11 mouse cellular contexts compared by ENCODE assay signal in the genomic region with DNA sequence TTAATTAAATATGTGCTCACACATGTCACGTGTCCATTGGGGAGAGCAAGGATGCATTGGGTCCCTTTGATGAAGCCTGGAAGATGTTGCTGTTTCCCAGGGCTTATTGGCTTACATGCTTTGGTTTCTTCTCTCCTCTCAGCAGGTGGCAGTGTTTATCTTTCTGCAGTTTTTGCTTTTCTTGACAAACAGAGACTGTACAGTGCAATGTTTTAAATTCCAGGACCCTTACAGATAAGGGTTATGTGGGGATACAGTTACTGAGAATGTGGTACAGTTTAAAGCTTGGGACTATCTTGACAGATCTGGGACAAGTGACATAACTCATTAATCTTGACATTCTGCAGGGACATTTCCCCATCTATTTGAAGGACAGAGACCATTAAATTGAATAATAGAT. TPM values are rescaled to one million over a fixed set of nuclear protein-coding genes. Genes with fewer than 3 reads are reported as not detected.
DNase-seq lines count a peak whose midpoint lies in the region; ATAC-seq and TF ChIP-seq lines count a peak whose summit lies in the region.
"Had no signal": no experiment of that assay in that cellular context is flagged by ENCODE, and none has a peak within 500 bp of the region (broad histone marks: within the 10 kb centered on the region; RNA-seq: fewer than 3 reads in every experiment).

No protein-coding gene starts in this region.

- no peaks in the 10 kb centered on the region for H3K9me3 ChIP-seq in kidney, postnatal 0 days (replicated peaks; ENCODE audit: low read length)
- no peaks in the 10 kb centered on the region for H3K9me3 ChIP-seq in kidney, embryonic 15.5 days (replicated peaks)
- no peaks in the 10 kb centered on the region for H3K9me3 ChIP-seq in forebrain, embryonic 16.5 days (ENCODE audit: control insufficient read depth, low read length)
- H3K9me3 ChIP-seq in liver, embryonic 11.5 days (ENCODE audit: control insufficient read depth, low read length): no peaks in the 10 kb centered on the region
- H3K9me3 ChIP-seq: neural tube, embryonic 13.5 days had no signal

- ATAC-seq in kidney, postnatal 0 days (replicated peaks; ENCODE audit: low FRiP score, low read depth): no peak
- no peak for ATAC-seq in kidney, embryonic 15.5 days (replicated peaks; ENCODE audit: low FRiP score)
- ATAC-seq in forebrain, embryonic 16.5 days: 0 out of 2 replicates have a peak, but pooled peaks have one; percentile 40
- no peak for ATAC-seq in liver, embryonic 11.5 days (replicated peaks; ENCODE audit: low FRiP score)
- ATAC-seq: liver, postnatal 0 days had no signal

- H3K36me3 ChIP-seq in kidney, postnatal 0 days (ENCODE audit: insufficient read depth, low read length): no peaks in the 10 kb centered on the region
- H3K36me3 ChIP-seq in kidney, embryonic 15.5 days: no peaks in the 10 kb centered on the region
- no peaks in the 10 kb centered on the region for H3K36me3 ChIP-seq in forebrain, embryonic 16.5 days (ENCODE audit: control insufficient read depth, insufficient read depth)
- H3K36me3 ChIP-seq in liver, embryonic 11.5 days (ENCODE audit: control insufficient read depth, insufficient read depth, low read length): no peaks in the 10 kb centered on the region
- H3K36me3 ChIP-seq: neural tube, embryonic 13.5 days had no signal

- 32% methylated on average over 1 of the region's 1 CpGs for WGBS in kidney, postnatal 0 days
- 50% methylated on average over 1 of the region's 1 CpGs for WGBS in kidney, embryonic 15.5 days
- WGBS in forebrain, embryonic 16.5 days: 64% methylated on average over 1 of the region's 1 CpGs
- 39% methylated on average over 1 of the region's 1 CpGs for WGBS in liver, embryonic 11.5 days

- H3K4me1 ChIP-seq in kidney, postnatal 0 days (replicated peaks; ENCODE audit: insufficient read depth, low read length): no peaks in the 10 kb centered on the region
- no peaks in the 10 kb centered on the region for H3K4me1 ChIP-seq in kidney, embryonic 15.5 days
- no peaks in the 10 kb centered on the region; the same call in 1 of the 2 replicates for H3K4me1 ChIP-seq in forebrain, embryonic 16.5 days (replicated peaks; ENCODE audit: control insufficient read depth, insufficient read depth, low read length)
- no peaks in the 10 kb centered on the region for H3K4me1 ChIP-seq in liver, embryonic 11.5 days (replicated peaks; ENCODE audit: control insufficient read depth, insufficient read depth, low read length)
- H3K4me1 ChIP-seq: neural tube, embryonic 13.5 days had no signal

- TF ChIP-seq CTCF in kidney, postnatal 0 days (IDR thresholded peaks at IDR 0.05; ENCODE audit: low read depth): peak; percentile 67

- no peaks in the 10 kb centered on the region for H3K27me3 ChIP-seq in kidney, postnatal 0 days (ENCODE audit: insufficient read depth, low read length)
- no peaks in the 10 kb centered on the region for H3K27me3 ChIP-seq in kidney, embryonic 15.5 days
- no peaks in the 10 kb centered on the region for H3K27me3 ChIP-seq in forebrain, embryonic 16.5 days (replicated peaks; ENCODE audit: control insufficient read depth, insufficient read depth, low read length)
- H3K27me3 ChIP-seq in liver, embryonic 11.5 days (replicated peaks; ENCODE audit: control insufficient read depth, insufficient read depth, low read length): no peaks in the 10 kb centered on the region
- H3K27me3 ChIP-seq: neural tube, embryonic 13.5 days had no signal

- H3K9ac ChIP-seq in kidney, postnatal 0 days (ENCODE audit: low read depth, low read length): no peak overlapping the region
- no peak overlapping the region for H3K9ac ChIP-seq in kidney, embryonic 15.5 days
- H3K9ac ChIP-seq in forebrain, embryonic 16.5 days (replicated peaks; ENCODE audit: low read depth, low read length): no peak overlapping the region
- H3K9ac ChIP-seq in liver, embryonic 11.5 days (ENCODE audit: low read depth, low read length): no peak overlapping the region
- H3K9ac ChIP-seq: liver, postnatal 0 days; neural tube, embryonic 13.5 days had no signal

- peak; percentile 26 for DNase-seq in embryo, embryonic 10 days (ENCODE audit: low spot score)
- DNase-seq in embryo, embryonic 9.5 days (ENCODE audit: extremely low spot score): no peak
- DNase-seq in kidney, postnatal 0 days (ENCODE audit: low spot score): peak; percentile 38
- peak; percentile 3 for DNase-seq in 416B (ENCODE audit: low read depth)
- DNase-seq in c-Kit-positive CD71-positive TER-119-positive erythroid progenitor cells, embryonic 14.5 days (ENCODE audit: low spot score): no peak
- DNase-seq in liver, embryonic 11.5 days (ENCODE audit: low spot score): no peak
- DNase-seq: liver, postnatal 0 days had no signal

- H3K4me3 ChIP-seq in kidney, postnatal 0 days (replicated peaks; ENCODE audit: low read depth, low read length): no peak overlapping the region
- H3K4me3 ChIP-seq in kidney, embryonic 15.5 days (replicated peaks): no peak overlapping the region
- H3K4me3 ChIP-seq in forebrain, embryonic 16.5 days (replicated peaks; ENCODE audit: low read length): no peak overlapping the region
- no peak overlapping the region for H3K4me3 ChIP-seq in liver, embryonic 11.5 days (ENCODE audit: low read depth, low read length)
- H3K4me3 ChIP-seq: neural tube, embryonic 13.5 days had no signal

- no peak overlapping the region for H3K4me2 ChIP-seq in kidney, postnatal 0 days (ENCODE audit: low read length)
- no peak overlapping the region for H3K4me2 ChIP-seq in kidney, embryonic 15.5 days
- no peak overlapping the region for H3K4me2 ChIP-seq in forebrain, embryonic 16.5 days (ENCODE audit: low read length)
- H3K4me2 ChIP-seq in liver, embryonic 11.5 days: no peak overlapping the region
- H3K4me2 ChIP-seq: neural tube, embryonic 13.5 days had no signal

- no peak overlapping the region for H3K27ac ChIP-seq in kidney, postnatal 0 days
- H3K27ac ChIP-seq in kidney, embryonic 15.5 days: no peak overlapping the region
- no peak overlapping the region for H3K27ac ChIP-seq in forebrain, embryonic 16.5 days (ENCODE audit: low read length)
- H3K27ac ChIP-seq in liver, embryonic 11.5 days (ENCODE audit: low read depth, low read length): no peak overlapping the region
- H3K27ac ChIP-seq: neural tube, embryonic 13.5 days had no signal

RNA-seq across cellular contexts. Expression of gene Daw1, which starts 58.7 kb away (rescaled TPM):
- 0.38 and 0.55 TPM in 2 replicates for polyA plus RNA-seq in kidney, postnatal 0 days (2015; fragmentation: Nextera tagmentation; extraction: Ambion mirVana)
- polyA plus RNA-seq in kidney, embryonic 15.5 days (2015; fragmentation: Nextera tagmentation; extraction: Ambion mirVana): 0.33 and 0.38 TPM in 2 replicates
- polyA plus RNA-seq in forebrain, embryonic 16.5 days (2015; fragmentation: Nextera tagmentation; extraction: Ambion mirVana): 0.82 and 0.89 TPM in 2 replicates
- not detected in 2 replicates for polyA plus RNA-seq in liver, embryonic 11.5 days (2014; fragmentation: Nextera tagmentation; extraction: Ambion mirVana)
- polyA plus RNA-seq: large intestine, adult 2 months; liver, postnatal 0 days had no signal

Comparison
In these comparisons a context has a peak if more than half of its experiments do, and no peak if none do; other contexts are left out.
1. DNase-seq: peak in embryo, embryonic 10 days (single experiment), kidney, postnatal 0 days (single experiment) and 416B (single experiment); none in embryo, embryonic 9.5 days (single experiment), c-Kit-positive CD71-positive TER-119-positive erythroid progenitor cells, embryonic 14.5 days (single experiment) and liver, embryonic 11.5 days (single experiment).